Mouse (Mus musculus): ENCODE results near the gene Ntmt1. TPM values are rescaled to one million over a fixed set of nuclear protein-coding genes. Genes with fewer than 3 reads are reported as not detected.

Ntmt1 gene
- total and polyA plus RNA-seq, 2 experiments from 2014 or later, result 67.2 to 87.8 TPM

- no peak for ATAC-seq (ENCODE audit: insufficient read depth, low read depth)
- DNase-seq (ENCODE audit: low spot score), result no peak
- Histone ChIP-seq H3K4me2 (ENCODE audit: low read depth, low read length) (no peak overlapping the region), H3K27me3 (ENCODE audit: control insufficient read depth, insufficient read depth, low read length) (no peaks in the 10 kb centered on the region), H3K36me3 (replicated peaks; ENCODE audit: control insufficient read depth, insufficient read depth, low read length) (no peaks in the 10 kb centered on the region), H3K9me3 (replicated peaks; ENCODE audit: control insufficient read depth, low read length) (0 out of 2 replicates have a peak, but pooled peaks cover 3% of the 10 kb centered on the region), H3K4me1 (ENCODE audit: control insufficient read depth, insufficient read depth) (peaks cover 27% of the 10 kb centered on the region), H3K4me3 (ENCODE audit: low read depth, low read length) (no peak overlapping the region), H3K27ac (ENCODE audit: low read depth) (no peak overlapping the region), H3K9ac (replicated peaks; ENCODE audit: low read depth, low read length) (no peak overlapping the region)
- TF ChIP-seq EP300 (IDR thresholded peaks at IDR 0.05; ENCODE audit: low read depth) (no peak), CTCF (IDR thresholded peaks at IDR 0.05; ENCODE audit: low read depth) (no peak)
- 55% methylated on average over 6 of the region's 6 CpGs for WGBS
These were observed 46.9 kb upstream of the Ntmt1 start for GRCm38 (mm10) chr2:30760706-30761105.

- peaks cover 3% of the 10 kb centered on the region; the same call in 1 of the 2 replicates for H3K4me1 ChIP-seq (ENCODE audit: control insufficient read depth, insufficient read depth)
- no peak overlapping the region for H3K27ac ChIP-seq (ENCODE audit: low read depth)
- no peak overlapping the region for H3K4me3 ChIP-seq (ENCODE audit: low read depth, low read length)
- DNase-seq (ENCODE audit: low spot score) (no peak), ATAC-seq (ENCODE audit: insufficient read depth, low read depth) (no peak)
- 82% methylated on average over 5 of the region's 5 CpGs for WGBS
- H3K4me2 ChIP-seq (ENCODE audit: low read depth, low read length), result no peak overlapping the region
- TF ChIP-seq EP300 (IDR thresholded peaks at IDR 0.05; ENCODE audit: low read depth) (no peak), CTCF (IDR thresholded peaks at IDR 0.05; ENCODE audit: low read depth) (no peak)
- no peaks in the 10 kb centered on the region for H3K27me3 ChIP-seq (ENCODE audit: control insufficient read depth, insufficient read depth, low read length)
- no peaks in the 10 kb centered on the region for H3K36me3 ChIP-seq (replicated peaks; ENCODE audit: control insufficient read depth, insufficient read depth, low read length)
- H3K9ac ChIP-seq (replicated peaks; ENCODE audit: low read depth, low read length), result no peak overlapping the region
- no peaks in the 10 kb centered on the region for H3K9me3 ChIP-seq (replicated peaks; ENCODE audit: control insufficient read depth, low read length)
These were observed 41.2 kb upstream of the Ntmt1 start for GRCm38 (mm10) chr2:30766446-30766845.

GRCm38 (mm10) chr2:30767626-30768240, 39.9 kb upstream of the Ntmt1 start:
- DNase-seq (ENCODE audit: low spot score) (no peak), ATAC-seq (ENCODE audit: insufficient read depth, low read depth) (no peak)
- H3K4me3 ChIP-seq (ENCODE audit: low read depth, low read length), result no peak overlapping the region
- H3K36me3 ChIP-seq (replicated peaks; ENCODE audit: control insufficient read depth, insufficient read depth, low read length), result no peaks in the 10 kb centered on the region
- H3K27me3 ChIP-seq (ENCODE audit: control insufficient read depth, insufficient read depth, low read length), result no peaks in the 10 kb centered on the region
- TF ChIP-seq CTCF (IDR thresholded peaks at IDR 0.05; ENCODE audit: low read depth), result no peak
- TF ChIP-seq EP300 (IDR thresholded peaks at IDR 0.05; ENCODE audit: low read depth), result no peak
- H3K27ac ChIP-seq (ENCODE audit: low read depth), result no peak overlapping the region
- no peak overlapping the region for H3K4me2 ChIP-seq (ENCODE audit: low read depth, low read length)
- WGBS, result 76% methylated on average over 7 of the region's 7 CpGs
- H3K9me3 ChIP-seq (replicated peaks; ENCODE audit: control insufficient read depth, low read length), result no peaks in the 10 kb centered on the region
- H3K9ac ChIP-seq (replicated peaks; ENCODE audit: low read depth, low read length), result no peak overlapping the region
- H3K4me1 ChIP-seq (ENCODE audit: control insufficient read depth, insufficient read depth), result peaks cover 15% of the 10 kb centered on the region

GRCm38 (mm10) chr2:30768529-30768928, 39.1 kb upstream of the Ntmt1 start:
- H3K27ac ChIP-seq (ENCODE audit: low read depth), result no peak overlapping the region
- H3K27me3 ChIP-seq (ENCODE audit: control insufficient read depth, insufficient read depth, low read length), result no peaks in the 10 kb centered on the region
- no peak overlapping the region for H3K9ac ChIP-seq (replicated peaks; ENCODE audit: low read depth, low read length)
- H3K36me3 ChIP-seq (replicated peaks; ENCODE audit: control insufficient read depth, insufficient read depth, low read length), result no peaks in the 10 kb centered on the region
- H3K9me3 ChIP-seq (replicated peaks; ENCODE audit: control insufficient read depth, low read length), result no peaks in the 10 kb centered on the region
- no peak for ATAC-seq (ENCODE audit: insufficient read depth, low read depth)
- H3K4me1 ChIP-seq (ENCODE audit: control insufficient read depth, insufficient read depth), result peaks cover 22% of the 10 kb centered on the region
- DNase-seq (ENCODE audit: low spot score), result no peak
- no peak overlapping the region for H3K4me3 ChIP-seq (ENCODE audit: low read depth, low read length)
- H3K4me2 ChIP-seq (ENCODE audit: low read depth, low read length), result no peak overlapping the region
- WGBS, result 74% methylated on average over 5 of the region's 5 CpGs
- TF ChIP-seq EP300 (IDR thresholded peaks at IDR 0.05; ENCODE audit: low read depth) (no peak), CTCF (IDR thresholded peaks at IDR 0.05; ENCODE audit: low read depth) (no peak)

- no peak for DNase-seq (ENCODE audit: low spot score)
- H3K27ac ChIP-seq (ENCODE audit: low read depth), result no peak overlapping the region
These were observed 38.4 kb upstream of the Ntmt1 start for GRCm38 (mm10) chr2:30769187-30769586.

GRCm38 (mm10) chr2:30771368-30771805, 36.2 kb upstream of the Ntmt1 start:
- 2% methylated on average over 39 of the region's 51 CpGs for WGBS
- Histone ChIP-seq H3K4me1 (ENCODE audit: control insufficient read depth, insufficient read depth) (peaks cover 26% of the 10 kb centered on the region), H3K27me3 (ENCODE audit: control insufficient read depth, insufficient read depth, low read length) (no peaks in the 10 kb centered on the region), H3K4me2 (ENCODE audit: low read depth, low read length) (peak overlapping the region; percentile 81), H3K4me3 (ENCODE audit: low read depth, low read length) (peak overlapping the region; percentile 52), H3K9ac (replicated peaks; ENCODE audit: low read depth, low read length) (peak overlapping the region; percentile 66), H3K9me3 (replicated peaks; ENCODE audit: control insufficient read depth, low read length) (no peaks in the 10 kb centered on the region), H3K36me3 (replicated peaks; ENCODE audit: control insufficient read depth, insufficient read depth, low read length) (no peaks in the 10 kb centered on the region), H3K27ac (ENCODE audit: low read depth) (peak overlapping the region; percentile 93)
- DNase-seq (ENCODE audit: low spot score) (no peak), ATAC-seq (ENCODE audit: insufficient read depth, low read depth) (no peak)
- TF ChIP-seq EP300 (IDR thresholded peaks at IDR 0.05; ENCODE audit: low read depth) (no peak), CTCF (IDR thresholded peaks at IDR 0.05; ENCODE audit: low read depth) (no peak)

More at GRCm38 (mm10) chr2:30769187-30769586, 38.4 kb upstream of the Ntmt1 start:
- TF ChIP-seq CTCF (IDR thresholded peaks at IDR 0.05; ENCODE audit: low read depth) (peak; percentile 36), EP300 (IDR thresholded peaks at IDR 0.05; ENCODE audit: low read depth) (no peak)
- H3K4me2 ChIP-seq (ENCODE audit: low read depth, low read length), result no peak overlapping the region
- no peak overlapping the region for H3K9ac ChIP-seq (replicated peaks; ENCODE audit: low read depth, low read length)
- no peaks in the 10 kb centered on the region for H3K9me3 ChIP-seq (replicated peaks; ENCODE audit: control insufficient read depth, low read length)
- no peaks in the 10 kb centered on the region for H3K36me3 ChIP-seq (replicated peaks; ENCODE audit: control insufficient read depth, insufficient read depth, low read length)
- peaks cover 26% of the 10 kb centered on the region for H3K4me1 ChIP-seq (ENCODE audit: control insufficient read depth, insufficient read depth)
- no peak for ATAC-seq (ENCODE audit: insufficient read depth, low read depth)
- H3K27me3 ChIP-seq (ENCODE audit: control insufficient read depth, insufficient read depth, low read length), result no peaks in the 10 kb centered on the region
- H3K4me3 ChIP-seq (ENCODE audit: low read depth, low read length), result no peak overlapping the region
- 50% methylated on average over 6 of the region's 6 CpGs for WGBS

Measured in heart, postnatal 0 days (tissue).